Mouse (Mus musculus): ENCODE measurements at regions not wholly inside any gene's neighbourhood (a gene's known extent, or its start where the extent isn't known, plus 50 kb on each side); places are given as distances from the start of the nearest gene placed in this dataset.

DNA sequence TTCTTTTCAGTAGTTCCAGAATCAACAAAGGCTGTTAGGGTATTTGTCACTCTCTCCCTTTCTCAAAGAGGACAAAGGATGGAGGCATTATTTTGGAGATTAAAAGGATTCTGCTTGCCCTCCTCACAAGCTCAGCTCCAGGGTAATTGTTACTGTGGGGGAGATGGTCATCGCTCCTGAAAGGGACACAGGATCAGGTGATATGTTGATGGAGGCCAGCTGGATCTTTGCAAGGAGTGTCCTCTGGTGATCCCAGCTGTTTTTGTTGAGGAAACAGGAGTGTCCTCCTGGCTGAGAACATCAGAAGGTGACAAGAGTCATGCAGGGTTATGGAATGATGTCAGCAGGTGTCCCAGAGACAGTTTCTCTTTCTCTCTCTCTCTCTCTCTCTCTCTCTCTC, 119.7 kb downstream of the Cd83 start:
- TF ChIP-seq CTCF (IDR thresholded peaks at IDR 0.05; ENCODE audit: control insufficient read depth, insufficient read depth, low read length) (no peak), POLR2A (IDR thresholded peaks at IDR 0.05; ENCODE audit: borderline replicate concordance, control insufficient read depth, low read depth, low read length) (no peak)

Measured in bone marrow, adult 2 months (tissue).